Mouse (Mus musculus) T-helper 17 cell (primary cell): ENCODE measurements at regions not wholly inside any gene's neighbourhood (a gene's known extent, or its start where the extent isn't known, plus 50 kb on each side); places are given as distances from the start of the nearest gene placed in this dataset.

Source experiments
- in situ Hi-C, 2 experiments: fragments of 300-600 bp; cut with MboI, MseI; formaldehyde crosslinking; loops; 1 replicate in 1 of 2; 2 replicates in 1 of 2; pipeline ENCODE4 v1.15.1; 2025; ENCODE audit warnings: high pct_unique_total_duplicates in 2 of 2

GRCm38 (mm10) chr17:82731561-82731960, 483.5 kb upstream of the Pkdcc start:
- in situ Hi-C loops: no loop called here

GRCm38 (mm10) chr17:82742445-82742844, 472.6 kb upstream of the Pkdcc start:
- in situ Hi-C loops: no loop called here

DNA sequence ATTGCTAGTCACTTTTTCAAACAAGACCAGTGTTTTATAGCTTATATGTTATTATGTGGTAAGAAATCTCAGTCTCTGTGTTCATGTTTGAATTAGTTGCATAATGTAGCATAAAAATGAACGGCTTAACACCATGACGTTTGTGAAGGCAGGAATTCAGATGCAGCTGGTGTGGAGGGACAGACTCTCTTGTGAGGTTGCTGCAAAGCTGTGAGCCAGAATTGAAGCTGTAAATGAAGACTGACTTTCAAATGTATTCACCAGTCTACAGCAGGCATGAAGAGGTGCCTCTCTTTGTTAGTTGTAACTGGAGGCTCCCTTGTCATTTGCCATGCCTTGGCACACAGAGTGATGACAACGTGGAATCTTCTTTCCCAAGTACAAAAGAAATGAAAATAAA, 457.7 kb upstream of the Pkdcc start:
- in situ Hi-C loops: no loop called here

DNA sequence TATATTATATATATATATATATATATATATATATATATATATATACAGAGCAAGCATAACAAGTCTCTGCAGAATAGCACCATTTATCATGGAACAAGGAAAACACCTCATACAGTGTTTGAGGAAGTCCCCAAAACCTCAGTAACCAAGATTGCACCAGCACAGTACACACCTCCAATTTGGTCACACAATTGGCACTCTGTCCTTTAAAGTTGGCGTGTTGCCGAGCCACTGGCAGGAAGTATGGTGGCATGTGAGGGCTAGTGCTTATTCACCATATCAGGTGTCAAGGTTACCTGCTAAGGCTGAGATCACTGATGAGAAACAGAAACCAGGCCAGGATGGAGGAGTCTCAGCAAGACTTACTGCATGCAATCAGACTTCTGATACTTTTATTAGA, 436.0 kb upstream of the Pkdcc start:
- in situ Hi-C loops: no loop called here

GRCm38 (mm10) chr17:82822129-82822528, 393.0 kb upstream of the Pkdcc start:
- in situ Hi-C loops: no loop called here

GRCm38 (mm10) chr17:82824057-82824456, 391.0 kb upstream of the Pkdcc start:
- in situ Hi-C loops: no loop called here

GRCm38 (mm10) chr17:82824619-82825018, 390.5 kb upstream of the Pkdcc start:
- in situ Hi-C loops: no loop called here

GRCm38 (mm10) chr17:82827170-82827569, 387.9 kb upstream of the Pkdcc start:
- in situ Hi-C loops: no loop called here

DNA sequence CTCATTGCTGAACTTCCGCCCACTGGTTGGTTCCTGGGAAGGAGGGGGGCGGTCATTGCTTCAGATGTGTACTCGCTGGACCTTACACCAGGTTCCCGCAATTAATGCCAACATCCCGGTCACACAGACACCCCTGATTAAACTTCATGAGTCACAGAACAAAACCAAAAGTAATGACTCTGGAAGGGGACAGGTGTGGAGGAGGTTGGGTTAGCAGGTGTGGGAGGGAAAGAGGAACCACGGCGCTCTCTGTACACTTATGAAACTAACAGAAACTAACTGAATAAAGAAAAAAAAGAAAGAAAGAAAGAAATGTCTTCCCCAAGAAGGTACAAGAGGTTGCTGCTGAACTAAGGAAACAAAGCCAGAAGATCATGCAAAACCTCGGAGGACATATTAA, 387.3 kb upstream of the Pkdcc start:
- in situ Hi-C loops: no loop called here

DNA sequence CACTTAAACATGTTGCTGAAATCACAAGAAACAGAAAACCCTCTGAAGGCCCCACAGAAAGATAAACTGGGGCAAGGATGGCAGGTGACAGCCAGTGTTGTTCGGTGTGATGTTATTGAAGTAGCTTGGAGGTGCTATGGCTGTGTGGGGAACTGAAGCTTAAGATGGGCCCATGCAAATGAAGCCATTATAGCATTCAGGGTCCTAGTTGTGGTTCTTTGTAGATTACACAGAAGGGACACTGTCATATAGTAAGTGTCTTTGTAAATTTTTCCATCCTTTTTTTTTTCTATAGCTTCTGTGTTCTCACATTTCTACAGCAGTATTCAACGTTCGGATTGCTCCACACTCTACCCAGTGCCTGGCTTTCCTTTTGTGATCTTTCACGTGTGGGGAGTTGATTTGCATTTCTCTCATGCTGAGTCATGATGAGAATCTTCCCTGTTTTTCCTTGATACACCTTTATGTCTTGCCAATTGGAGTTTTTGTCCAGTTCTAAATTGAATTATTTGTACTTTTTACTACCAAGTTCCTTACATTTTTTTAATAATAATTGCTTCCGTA, 386.6 kb upstream of the Pkdcc start:
- in situ Hi-C loops: no loop called here

GRCm38 (mm10) chr17:82829415-82829814, 385.7 kb upstream of the Pkdcc start:
- in situ Hi-C loops: no loop called here

DNA sequence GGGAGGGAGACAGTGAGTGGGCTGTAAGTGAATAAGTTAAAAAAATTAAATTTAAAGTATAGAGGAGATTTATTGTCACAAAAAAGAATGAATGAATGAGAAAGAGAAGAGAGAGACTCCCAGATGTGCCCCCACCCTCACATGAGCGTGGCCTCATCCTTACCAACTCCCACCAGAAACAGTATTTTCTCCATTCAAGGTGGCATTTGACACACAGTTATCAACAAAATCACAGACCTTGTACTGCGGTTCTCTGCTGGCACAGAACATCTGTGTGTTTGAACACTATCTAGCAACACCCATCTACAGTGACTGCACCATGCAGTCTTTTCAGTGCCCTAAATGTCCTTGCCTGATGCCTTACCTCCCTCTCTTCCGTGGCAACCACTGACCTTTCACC, 380.9 kb upstream of the Pkdcc start:
- in situ Hi-C loops: no loop called here

DNA sequence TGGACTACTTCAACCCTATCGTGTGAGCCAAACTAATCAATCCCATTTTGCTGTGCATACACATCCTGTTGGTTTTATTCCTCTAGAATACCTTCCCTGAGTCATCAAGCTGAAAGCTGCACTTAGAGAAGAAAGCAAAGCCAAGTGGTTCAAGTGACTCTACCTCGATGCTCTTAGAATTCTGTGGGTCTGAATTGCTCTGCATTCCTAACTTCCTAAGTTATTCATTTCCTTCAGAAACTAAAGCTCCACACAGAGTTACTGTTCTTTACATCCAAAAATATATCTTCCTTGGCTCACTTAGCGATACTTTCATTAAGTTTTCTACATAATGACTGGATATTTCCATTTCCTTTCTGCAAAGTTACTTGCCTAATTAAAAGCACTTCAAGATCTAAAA, 379.0 kb upstream of the Pkdcc start:
- in situ Hi-C loops: no loop called here

GRCm38 (mm10) chr17:82846776-82847494, 368.2 kb upstream of the Pkdcc start:
- in situ Hi-C loops: loop anchor here in 1 of 2 experiments (10.0 kb wide), 1 partner anchor 1662 kb away; no protein-coding TSS in a partner anchor

DNA sequence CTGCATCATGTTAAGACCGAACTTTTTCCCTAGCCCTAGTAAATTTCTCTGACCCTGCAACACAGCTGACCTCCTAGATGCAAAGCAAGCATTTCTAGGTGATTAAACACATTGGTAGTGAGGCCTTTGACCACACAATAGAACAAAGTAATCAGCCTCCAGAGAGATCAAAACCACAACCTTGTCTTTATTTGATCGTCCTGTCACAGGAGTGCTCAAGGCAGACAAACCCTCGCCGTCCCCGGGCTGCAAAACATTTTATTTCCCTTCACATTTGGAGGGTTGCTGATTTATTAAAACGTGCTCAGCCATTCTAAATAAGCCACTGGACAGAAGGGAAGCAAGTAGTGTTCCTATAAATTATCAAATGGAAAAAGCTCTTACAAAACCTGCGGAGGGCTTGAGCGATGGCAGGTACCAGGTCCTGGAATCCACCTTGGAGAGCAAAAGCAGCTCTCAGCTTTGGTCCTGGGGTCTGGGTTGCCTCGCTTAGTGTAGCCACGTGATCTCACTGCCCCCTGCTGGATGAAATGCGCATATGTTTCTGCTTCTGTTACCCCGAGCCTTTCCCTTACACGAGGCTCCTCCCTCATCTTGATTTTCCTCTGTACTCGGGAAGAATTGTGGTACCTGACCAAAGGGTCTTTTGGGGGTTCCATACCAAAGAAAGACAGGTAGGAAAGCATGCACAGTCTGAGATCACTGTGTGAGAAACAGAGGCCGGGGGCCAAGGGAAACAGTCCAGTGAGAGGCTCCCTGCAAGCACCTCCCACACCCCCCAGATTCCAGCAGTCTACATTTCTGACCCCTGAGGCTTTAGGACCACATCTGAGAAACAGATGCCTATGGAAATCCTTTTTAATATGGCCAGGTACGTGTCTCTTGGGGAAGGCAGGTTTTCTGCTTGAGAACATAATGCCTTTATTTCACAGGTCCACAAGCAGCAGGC, 357.6 kb upstream of the Pkdcc start:
- in situ Hi-C loops: loop anchor here in 1 of 2 experiments (25.0 kb wide), 1 partner anchor 1670 kb away; no protein-coding TSS in a partner anchor

DNA sequence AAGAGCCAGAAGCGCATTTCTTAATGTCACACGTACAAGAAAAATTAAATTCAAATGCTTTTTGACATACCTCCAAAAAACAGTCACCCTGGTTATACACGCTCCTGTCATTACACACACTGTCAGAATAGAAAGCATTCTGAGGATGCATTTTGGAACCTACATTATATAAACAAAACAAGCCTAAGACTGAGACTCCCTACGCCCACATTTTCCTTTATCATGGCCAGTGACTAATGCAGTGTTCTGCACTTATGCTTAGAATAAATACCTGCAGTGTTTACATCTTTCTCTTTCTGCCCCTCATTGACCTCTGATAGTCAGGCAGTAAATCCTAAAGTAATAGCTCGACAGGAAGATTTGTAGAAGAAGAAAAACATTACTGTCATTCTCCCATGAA, 354.7 kb upstream of the Pkdcc start:
- in situ Hi-C loops: loop anchor here in 1 of 2 experiments (25.0 kb wide), 1 partner anchor 1673 kb away; no protein-coding TSS in a partner anchor

DNA sequence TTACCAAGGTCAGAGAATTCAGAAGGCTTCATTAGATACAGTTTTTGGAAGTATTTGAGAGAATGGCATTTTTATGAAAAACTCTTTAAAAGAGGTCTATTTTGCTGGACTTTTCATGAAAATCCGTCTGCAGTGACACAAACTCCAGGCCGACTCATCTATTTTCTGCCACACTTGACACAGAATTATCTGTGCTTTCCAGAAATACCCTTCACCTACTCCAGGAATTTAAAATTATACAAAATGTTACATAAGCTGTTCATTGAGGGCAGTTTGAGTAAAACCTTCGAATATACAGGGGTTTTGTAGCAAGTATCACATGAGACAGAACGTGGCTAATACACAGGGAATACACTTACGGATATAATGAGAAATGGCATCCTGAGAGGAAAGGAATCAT, 354.1 kb upstream of the Pkdcc start:
- in situ Hi-C loops: loop anchor here in 1 of 2 experiments (25.0 kb wide), 1 partner anchor 1674 kb away; no protein-coding TSS in a partner anchor

DNA sequence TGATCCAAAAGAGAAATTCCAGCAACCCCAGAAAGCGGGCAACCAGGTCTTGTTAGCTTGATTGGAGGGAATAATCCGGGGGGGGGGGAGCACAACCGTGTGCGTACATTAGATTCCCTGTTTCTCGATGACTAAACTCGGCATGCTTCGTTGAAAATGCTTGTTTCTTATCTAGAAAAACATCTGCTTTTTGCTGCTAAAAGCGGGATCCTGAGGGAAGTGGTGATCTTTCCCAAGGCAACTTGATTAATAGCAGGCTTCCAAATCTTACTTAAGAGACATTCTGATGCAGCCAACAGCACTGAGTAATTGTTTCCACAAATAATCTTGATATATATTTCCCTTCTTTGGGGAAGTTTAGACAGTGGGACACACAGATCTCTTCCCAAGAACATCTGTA, 338.0 kb upstream of the Pkdcc start:
- in situ Hi-C loops: no loop called here

DNA sequence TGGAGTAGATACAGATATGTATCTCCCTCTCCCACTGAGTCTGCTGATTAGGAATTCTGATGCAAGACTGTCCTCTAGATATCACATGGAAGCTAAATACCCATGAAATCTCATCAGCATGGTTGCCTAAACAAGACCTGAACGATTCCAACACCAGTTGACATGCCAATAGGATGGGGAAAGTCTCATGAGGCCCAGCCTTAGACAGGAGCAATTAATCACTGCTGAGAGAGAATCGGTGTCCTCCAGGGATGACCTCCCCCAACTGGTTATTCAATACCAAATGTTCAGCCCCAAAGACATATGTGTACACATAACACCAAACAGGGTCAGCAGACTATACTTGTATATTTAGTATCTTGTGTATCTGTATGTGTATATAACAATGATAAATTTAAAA, 314.5 kb upstream of the Pkdcc start:
- in situ Hi-C loops: no loop called here

DNA sequence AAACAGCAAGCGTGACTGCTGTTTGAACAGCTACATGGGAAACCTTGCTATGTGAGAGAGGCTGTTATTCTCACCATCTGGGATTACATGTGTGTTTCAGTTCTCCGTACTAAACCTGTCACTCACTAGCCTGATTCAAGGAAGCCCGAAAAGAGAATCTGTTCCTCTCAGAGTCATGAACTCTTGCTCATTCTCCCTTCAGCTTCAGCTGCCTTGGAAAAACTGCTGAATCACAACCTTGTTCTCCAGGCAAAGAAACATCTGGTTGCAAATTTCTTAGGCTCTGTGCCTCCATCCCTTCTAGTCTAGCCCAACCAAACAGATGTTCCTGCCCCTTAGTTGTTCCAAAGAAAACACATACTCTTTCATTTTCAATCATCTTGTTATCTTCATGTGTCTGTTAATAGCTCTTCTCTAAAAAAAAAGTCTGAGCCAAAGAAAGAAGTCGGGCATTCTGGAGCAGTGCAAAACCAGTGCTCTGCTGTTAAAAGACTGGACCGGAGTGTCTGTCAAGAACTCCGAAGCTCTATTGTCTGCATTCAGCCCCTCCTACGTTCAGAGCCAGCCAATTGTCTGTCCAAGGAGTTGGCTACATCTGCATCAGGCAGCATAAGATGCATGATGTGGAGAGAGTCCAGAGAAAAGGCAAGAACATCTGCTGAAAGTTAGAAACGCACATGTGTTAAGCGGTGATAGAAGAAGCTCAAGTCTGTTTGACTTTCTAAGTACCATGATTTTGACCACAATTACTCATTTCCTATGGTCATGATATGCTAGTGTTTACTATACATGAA, 313.8 kb upstream of the Pkdcc start:
- in situ Hi-C loops: no loop called here

DNA sequence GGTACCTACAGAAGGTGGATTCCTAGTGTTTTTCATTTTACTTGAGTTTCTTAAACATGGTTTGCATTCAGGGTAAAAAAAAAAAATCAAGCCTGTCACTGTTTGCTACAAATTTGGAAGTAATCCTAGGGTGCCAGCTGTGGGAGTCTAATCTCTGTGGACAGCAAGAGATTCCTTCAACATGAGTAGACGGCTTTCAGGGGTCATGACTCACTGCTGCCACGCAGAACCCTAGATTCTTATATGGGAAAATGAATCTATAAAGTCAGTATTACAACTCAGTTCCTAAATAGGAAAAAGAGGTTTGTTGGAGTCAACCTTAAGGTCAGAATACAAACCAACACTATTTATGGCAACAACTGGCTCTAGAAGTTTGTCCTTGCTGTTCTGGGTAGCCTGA, 310.1 kb upstream of the Pkdcc start:
- in situ Hi-C loops: no loop called here
